Mouse (Mus musculus) splenic B cell, adult 2 months (primary cell): ENCODE measurements around the gene Prss47.
A peak's percentile ranks its signal among the peaks of the same experiment; 100 is the strongest.

Source experiments
- DNase-seq: peaks from one replicate; pipeline ENCODE4 v3.0.0-alpha.2; 2011; ENCODE audit warnings: low read depth, low spot score
- H3K27me3 ChIP-seq: 2 replicates; pipeline ENCODE4 v1.6.1; 2012; ENCODE audit warnings: mild to moderate bottlenecking, low read length, moderate library complexity, mixed read lengths; ENCODE audit not compliant: control insufficient read depth, poor library complexity, insufficient read depth, severe bottlenecking
- H3K36me3 ChIP-seq: 2 replicates; pipeline ENCODE4 v1.6.1; 2012; ENCODE audit warnings: mild to moderate bottlenecking, low read length, moderate library complexity, mixed read lengths; ENCODE audit not compliant: control insufficient read depth, poor library complexity, insufficient read depth, severe bottlenecking

Gene Prss47

GRCm38 (mm10) chr13:65052660-65053059, at the start of gene Prss47:
TSS of gene Prss47 (minus strand) at chr13:65052760.
- Histone ChIP-seq H3K36me3 (no peaks in the 10 kb centered on the region), H3K27me3 (no peaks in the 10 kb centered on the region)
- no peak for DNase-seq

- DNase-seq: peak; percentile 22
- H3K27me3 ChIP-seq: no peaks in the 10 kb centered on the region
- H3K36me3 ChIP-seq: peaks cover 3% of the 10 kb centered on the region; the same call in 1 of the 2 replicates
These were observed 48.7 kb upstream of the Prss47 start for GRCm38 (mm10) chr13:65101232-65101631.

GRCm38 (mm10) chr13:65100678-65101077, 48.1 kb upstream of the Prss47 start:
- no peaks in the 10 kb centered on the region for H3K36me3 ChIP-seq
- no peaks in the 10 kb centered on the region for H3K27me3 ChIP-seq
- no peak for DNase-seq

GRCm38 (mm10) chr13:65097018-65097417, 44.5 kb upstream of the Prss47 start:
- DNase-seq: no peak
- no peaks in the 10 kb centered on the region for H3K27me3 ChIP-seq
- H3K36me3 ChIP-seq: no peaks in the 10 kb centered on the region

GRCm38 (mm10) chr13:65095923-65096322, 43.4 kb upstream of the Prss47 start:
- no peaks in the 10 kb centered on the region for H3K27me3 ChIP-seq
- no peaks in the 10 kb centered on the region for H3K36me3 ChIP-seq
- DNase-seq: no peak

- no peak for DNase-seq
- Histone ChIP-seq H3K27me3 (no peaks in the 10 kb centered on the region), H3K36me3 (peaks cover 4% of the 10 kb centered on the region; the same call in 1 of the 2 replicates)
These were observed 17.4 kb upstream of the Prss47 start for GRCm38 (mm10) chr13:65069969-65070368.

- no peaks in the 10 kb centered on the region for H3K36me3 ChIP-seq
- DNase-seq: peak; percentile 8
- H3K27me3 ChIP-seq: no peaks in the 10 kb centered on the region
These were observed 17.5 kb downstream of the Prss47 start for GRCm38 (mm10) chr13:65035057-65035456.

GRCm38 (mm10) chr13:65032758-65033157, 19.8 kb downstream of the Prss47 start, which contains the start of gene Spata31d1c:
TSS of gene Spata31d1c (plus strand) at chr13:65033058.
- no peaks in the 10 kb centered on the region for H3K36me3 ChIP-seq
- H3K27me3 ChIP-seq: no peaks in the 10 kb centered on the region
- DNase-seq: no peak

GRCm38 (mm10) chr13:65011052-65011738, 41.4 kb downstream of the Prss47 start:
- H3K36me3 ChIP-seq: no peaks in the 10 kb centered on the region
- no peaks in the 10 kb centered on the region for H3K27me3 ChIP-seq
- DNase-seq: no peak

GRCm38 (mm10) chr13:65007971-65008370, 44.6 kb downstream of the Prss47 start:
- DNase-seq: no peak
- Histone ChIP-seq H3K36me3 (no peaks in the 10 kb centered on the region), H3K27me3 (no peaks in the 10 kb centered on the region)

GRCm38 (mm10) chr13:65006760-65007159, 45.8 kb downstream of the Prss47 start:
- H3K36me3 ChIP-seq: no peaks in the 10 kb centered on the region
- no peak for DNase-seq
- no peaks in the 10 kb centered on the region for H3K27me3 ChIP-seq

GRCm38 (mm10) chr13:65005414-65005813, 47.1 kb downstream of the Prss47 start:
- DNase-seq: no peak
- Histone ChIP-seq H3K27me3 (no peaks in the 10 kb centered on the region), H3K36me3 (no peaks in the 10 kb centered on the region)
